Mouse (Mus musculus) intestine, embryonic 14.5 days (tissue): Measurements from ENCODE around the gene Cpsf7. TPM values are rescaled to one million over a fixed set of nuclear protein-coding genes. Genes with fewer than 3 reads are reported as not detected.

ENCODE experiments used
- ATAC-seq: fragments of 200-750 bp; cut with Nextera tagmentation; replicated peaks from 2 replicates; pipeline ENCODE4 v1.8.0; 2017; ENCODE audit warnings: low read depth, moderate number of reproducible peaks, moderate TSS enrichment, moderate library complexity; ENCODE audit not compliant: low FRiP score, low TSS enrichment
- DNase-seq: peaks from one replicate; pipeline ENCODE4 v3.0.0-alpha.2; 2018; ENCODE audit warnings: low spot score
- H3K27ac ChIP-seq: fragments of 300-500 bp; sonication (generic); 2 replicates; pipeline ENCODE4 v1.5.1; 2014; ENCODE audit warnings: low read depth, mild to moderate bottlenecking, control low read depth
- H3K27me3 ChIP-seq: fragments of 300-500 bp; sonication (generic); replicated peaks from 2 replicates; pipeline ENCODE4 v1.6.1; 2014; ENCODE audit warnings: low read length, control low read depth; ENCODE audit not compliant: control insufficient read depth, insufficient read depth
- H3K36me3 ChIP-seq: fragments of 300-500 bp; sonication (generic); 2 replicates; pipeline ENCODE4 v1.6.1; 2014; ENCODE audit warnings: low read length, control low read depth; ENCODE audit not compliant: control insufficient read depth, insufficient read depth
- H3K4me1 ChIP-seq: fragments of 300-500 bp; sonication (generic); replicated peaks from 2 replicates; pipeline ENCODE4 v1.6.1; 2014; ENCODE audit warnings: low read length, control low read depth, mixed read lengths; ENCODE audit not compliant: control insufficient read depth, insufficient read depth
- H3K4me2 ChIP-seq: fragments of 300-500 bp; sonication (generic); 2 replicates; pipeline ENCODE4 v1.6.1; 2014; ENCODE audit warnings: low read length
- H3K4me3 ChIP-seq: fragments of 300-500 bp; sonication (generic); 2 replicates; pipeline ENCODE4 v1.5.1; 2014; ENCODE audit warnings: low read depth, low read length, control low read depth, mixed read lengths
- H3K9ac ChIP-seq: fragments of 300-500 bp; sonication (generic); 2 replicates; pipeline ENCODE4 v1.6.1; 2014; ENCODE audit warnings: mild to moderate bottlenecking, low read length
- H3K9me3 ChIP-seq: fragments of 300-500 bp; sonication (generic); 2 replicates; pipeline ENCODE4 v1.6.1; 2016; ENCODE audit warnings: low read length, control low read depth; ENCODE audit not compliant: control insufficient read depth
- WGBS: fragments of 180-500 bp; shearing (Covaris S2); extraction: QIAGEN DNeasy Blood & Tissue Kit; methylation state at CpG from one replicate; pipeline ENCODE4 v1.1.7; 2014; 5-methylcytosine and 5-hydroxymethylcytosine counted together
- polyA plus RNA-seq: library from polyadenylated mRNA; unstranded; fragments of >200 nt; fragmentation: Nextera tagmentation; extraction: Ambion mirVana; gene quantifications from 2 replicates; pipeline ENCODE4 v1.2.1, GENCODE M21; 2014

Cpsf7 gene
- 51.0 and 55.1 TPM in 2 replicates for polyA plus RNA-seq

DNA sequence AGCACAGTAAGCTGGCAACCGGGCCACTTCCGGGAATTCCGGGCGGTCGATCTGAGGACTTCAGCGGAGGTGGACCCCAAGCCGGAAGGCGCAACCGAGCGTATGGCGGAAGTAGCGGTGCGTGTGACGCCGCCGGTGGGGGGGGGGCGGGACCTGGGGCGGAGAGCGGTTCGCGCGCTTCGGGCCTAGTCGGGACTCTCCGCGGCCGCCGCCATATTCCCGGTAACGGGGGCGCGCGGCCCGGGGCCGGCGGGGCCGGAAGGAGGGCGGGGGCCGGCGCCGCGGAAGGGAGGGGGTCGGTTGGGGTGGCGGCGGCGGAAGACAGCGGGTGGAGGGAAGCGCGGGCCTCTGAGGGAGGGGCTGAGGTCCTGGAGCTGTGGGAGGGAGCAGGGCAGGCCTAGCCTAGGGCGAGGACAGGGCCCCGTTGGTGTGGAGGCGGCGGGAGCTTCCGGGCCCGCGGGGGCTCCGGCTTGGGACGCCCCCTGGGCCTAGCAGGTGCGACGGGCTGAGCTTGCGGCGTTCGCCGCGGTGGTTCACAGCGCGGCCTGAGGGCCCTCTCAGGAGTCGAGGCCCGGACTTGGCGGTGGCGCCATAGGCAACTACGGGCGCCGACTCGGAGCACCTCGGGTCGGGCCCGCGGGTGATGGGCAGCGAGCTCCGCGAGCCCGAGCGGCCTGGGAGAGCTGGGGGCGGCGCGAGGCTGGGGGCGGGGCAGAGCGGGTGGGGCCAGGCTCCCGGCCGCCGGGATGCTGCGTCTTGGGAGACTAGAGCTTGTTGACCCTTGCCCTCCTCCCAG, at the start of gene Cpsf7:
Cpsf7 (plus strand) TSS at position 161 of the 796 bp plus-strand sequence.
- peak within 1 kb of the TSS; percentile 83 for H3K4me2 ChIP-seq
- H3K36me3 ChIP-seq, result peaks cover 30% of the 10 kb centered on the region
- peak within 1 kb of the TSS; percentile 96 for H3K4me3 ChIP-seq
- H3K9me3 ChIP-seq, result no peaks in the 10 kb centered on the region
- peak; percentile 95 for DNase-seq
- peak within 1 kb of the TSS; percentile 98 for H3K27ac ChIP-seq
- peaks cover 20% of the 10 kb centered on the region for H3K4me1 ChIP-seq
- WGBS, result 1% methylated on average over 69 of the region's 93 CpGs
- peak within 1 kb of the TSS; percentile 97 for H3K9ac ChIP-seq
- ATAC-seq, result peak; percentile 95
- H3K27me3 ChIP-seq, result no peaks in the 10 kb centered on the region

DNA sequence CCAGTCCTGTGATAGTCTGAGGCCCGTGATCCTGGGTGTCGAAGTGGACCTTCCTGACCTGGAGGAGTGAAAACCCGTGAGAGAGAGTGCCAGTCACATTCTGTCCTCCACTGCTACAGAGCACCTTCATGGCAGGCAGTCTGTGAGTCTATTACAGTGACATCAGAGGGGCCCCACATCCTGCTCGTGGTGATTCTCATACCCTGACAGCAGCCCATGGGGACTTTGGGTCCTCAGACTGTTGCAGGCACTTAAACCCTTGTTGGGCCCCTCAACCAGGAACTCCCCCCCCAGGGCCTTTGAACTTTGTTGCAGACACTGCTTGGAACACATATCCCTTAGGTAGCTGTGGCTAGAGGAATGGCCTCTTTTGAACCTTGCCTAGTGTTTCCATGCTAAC, 45.5 kb upstream of the Cpsf7 start:
- WGBS, result 54% methylated on average over 4 of the region's 4 CpGs
- H3K27ac ChIP-seq, result no peak overlapping the region
- ATAC-seq, result no peak
- no peak for DNase-seq
- no peaks in the 10 kb centered on the region for H3K27me3 ChIP-seq
- H3K4me3 ChIP-seq, result no peak overlapping the region
- H3K36me3 ChIP-seq, result no peaks in the 10 kb centered on the region
- no peaks in the 10 kb centered on the region for H3K9me3 ChIP-seq
- no peaks in the 10 kb centered on the region for H3K4me1 ChIP-seq
- no peak overlapping the region for H3K9ac ChIP-seq
- H3K4me2 ChIP-seq, result no peak overlapping the region

DNA sequence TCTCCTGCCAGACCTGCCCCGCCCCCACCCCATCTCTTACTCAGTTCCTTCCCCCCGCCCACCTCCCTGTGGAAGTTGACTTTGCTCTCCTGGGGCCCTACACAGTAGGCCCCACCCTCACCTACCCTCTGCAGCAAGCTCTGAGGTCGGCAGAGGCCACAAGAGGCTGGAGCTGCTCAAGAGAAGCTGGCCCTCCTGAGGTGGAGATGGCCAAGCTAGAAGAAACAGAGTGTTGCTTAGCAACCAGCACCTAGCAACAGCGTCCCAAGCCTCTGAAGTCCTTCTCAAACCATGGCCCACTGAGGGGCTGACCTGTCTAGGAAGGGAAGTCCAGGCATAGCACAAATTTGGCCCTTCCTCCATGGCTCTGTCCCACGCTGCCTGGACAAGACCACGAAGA, 42.4 kb upstream of the Cpsf7 start, which contains the start of gene Ppp1r32:
Ppp1r32 (minus strand) TSS at position 226 of the 400 bp plus-strand sequence.
- DNase-seq, result no peak
- H3K9ac ChIP-seq, result no peak within 1 kb of the TSS
- WGBS, result 28% methylated on average over 6 of the region's 6 CpGs

DNA sequence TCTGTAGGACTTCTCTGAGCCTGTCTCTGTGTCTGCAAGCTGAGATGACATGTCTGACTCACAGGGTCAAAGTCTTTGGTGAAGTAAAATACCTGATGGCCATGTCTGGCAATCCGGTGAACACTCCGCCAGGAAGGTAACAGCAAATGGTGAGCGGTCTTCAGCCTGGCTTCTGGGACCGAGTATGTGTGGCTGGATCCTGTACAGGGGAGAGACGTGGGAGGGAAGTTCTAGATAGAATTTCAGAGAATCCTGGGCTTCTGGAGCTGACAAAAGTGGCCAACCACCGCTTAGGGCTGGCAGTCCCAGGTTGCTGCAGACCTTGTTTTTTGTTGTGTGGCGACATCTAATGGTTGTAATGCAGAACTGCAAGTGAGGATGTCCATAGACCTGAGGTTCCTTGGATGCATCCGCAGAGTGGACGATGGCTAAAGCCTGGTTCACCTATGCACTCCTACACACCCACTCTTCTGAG, 38.8 kb upstream of the Cpsf7 start:
- WGBS, result 19% methylated on average over 9 of the region's 9 CpGs
- Histone ChIP-seq H3K9ac (no peak overlapping the region), H3K27me3 (peaks cover 6% of the 10 kb centered on the region), H3K36me3 (no peaks in the 10 kb centered on the region), H3K4me1 (no peaks in the 10 kb centered on the region), H3K9me3 (no peaks in the 10 kb centered on the region), H3K27ac (no peak overlapping the region), H3K4me2 (no peak overlapping the region), H3K4me3 (no peak overlapping the region)
- peak; percentile 83 for DNase-seq
- peak; percentile 61 for ATAC-seq

More for the DNA sequence above, 42.4 kb upstream of the Cpsf7 start, which contains the start of gene Ppp1r32:
- Histone ChIP-seq H3K9me3 (no peaks in the 10 kb centered on the region), H3K4me3 (no peak within 1 kb of the TSS), H3K27ac (no peak within 1 kb of the TSS), H3K27me3 (peaks cover 6% of the 10 kb centered on the region), H3K4me1 (no peaks in the 10 kb centered on the region), H3K4me2 (no peak within 1 kb of the TSS), H3K36me3 (no peaks in the 10 kb centered on the region)
- 0 out of 2 replicates have a peak, but pooled peaks have one; percentile 13 for ATAC-seq

DNA sequence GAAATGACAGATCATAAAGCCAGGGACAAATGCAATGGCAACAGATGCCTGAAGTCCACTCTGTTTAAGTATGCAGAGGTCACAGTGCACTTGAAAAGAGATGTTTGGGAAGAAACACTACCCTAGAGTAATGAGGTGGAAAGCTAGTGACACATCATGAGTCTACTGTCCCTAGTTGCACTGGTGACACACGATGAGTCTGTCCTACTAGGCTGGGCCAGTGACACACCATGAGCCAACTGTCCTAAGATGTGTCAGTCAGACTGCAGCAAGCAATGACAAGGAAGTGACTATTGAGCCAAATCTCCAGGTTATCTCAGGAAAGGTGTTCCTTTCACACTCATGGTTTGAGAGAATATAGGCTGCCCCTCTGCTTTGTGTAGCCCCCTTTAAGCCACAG, 29.4 kb upstream of the Cpsf7 start:
- H3K27ac ChIP-seq, result no peak overlapping the region
- no peak overlapping the region for H3K4me3 ChIP-seq
- DNase-seq (no peak), ATAC-seq (no peak)
- peaks cover 10% of the 10 kb centered on the region; the same call in 1 of the 2 replicates for H3K36me3 ChIP-seq
- no peaks in the 10 kb centered on the region for H3K27me3 ChIP-seq
- peaks cover 18% of the 10 kb centered on the region for H3K4me1 ChIP-seq
- no peaks in the 10 kb centered on the region for H3K9me3 ChIP-seq
- H3K4me2 ChIP-seq, result no peak overlapping the region
- H3K9ac ChIP-seq, result no peak overlapping the region
- WGBS, result 89% methylated on average over 1 of the region's 1 CpGs

DNA sequence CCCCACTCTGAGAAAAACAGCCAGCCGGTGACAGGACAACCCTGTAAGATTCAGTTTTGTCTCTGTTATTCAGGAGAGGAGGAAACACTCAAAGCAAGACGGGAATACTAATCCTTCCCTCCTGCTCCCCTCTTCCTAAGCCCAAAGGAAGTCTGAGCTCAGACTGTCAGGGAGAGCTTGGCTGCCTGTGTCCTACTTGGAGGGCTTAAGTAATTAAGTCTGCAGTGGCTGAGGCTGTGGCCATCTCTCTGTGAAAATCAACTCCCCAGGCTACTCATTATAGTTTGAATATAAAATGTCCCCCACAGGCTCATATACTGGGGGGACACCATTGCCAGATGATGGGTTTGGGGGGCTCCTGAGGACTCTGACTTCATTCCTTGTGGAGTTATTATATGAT, 28.1 kb upstream of the Cpsf7 start:
- H3K4me3 ChIP-seq, result no peak overlapping the region
- no peak overlapping the region for H3K4me2 ChIP-seq
- H3K9me3 ChIP-seq, result no peaks in the 10 kb centered on the region
- ATAC-seq, result no peak
- no peak overlapping the region for H3K27ac ChIP-seq
- WGBS, result 67% methylated on average over 2 of the region's 2 CpGs
- no peak overlapping the region for H3K9ac ChIP-seq
- no peak for DNase-seq
- no peaks in the 10 kb centered on the region for H3K27me3 ChIP-seq
- peaks cover 21% of the 10 kb centered on the region for H3K4me1 ChIP-seq
- H3K36me3 ChIP-seq, result peaks cover 23% of the 10 kb centered on the region

DNA sequence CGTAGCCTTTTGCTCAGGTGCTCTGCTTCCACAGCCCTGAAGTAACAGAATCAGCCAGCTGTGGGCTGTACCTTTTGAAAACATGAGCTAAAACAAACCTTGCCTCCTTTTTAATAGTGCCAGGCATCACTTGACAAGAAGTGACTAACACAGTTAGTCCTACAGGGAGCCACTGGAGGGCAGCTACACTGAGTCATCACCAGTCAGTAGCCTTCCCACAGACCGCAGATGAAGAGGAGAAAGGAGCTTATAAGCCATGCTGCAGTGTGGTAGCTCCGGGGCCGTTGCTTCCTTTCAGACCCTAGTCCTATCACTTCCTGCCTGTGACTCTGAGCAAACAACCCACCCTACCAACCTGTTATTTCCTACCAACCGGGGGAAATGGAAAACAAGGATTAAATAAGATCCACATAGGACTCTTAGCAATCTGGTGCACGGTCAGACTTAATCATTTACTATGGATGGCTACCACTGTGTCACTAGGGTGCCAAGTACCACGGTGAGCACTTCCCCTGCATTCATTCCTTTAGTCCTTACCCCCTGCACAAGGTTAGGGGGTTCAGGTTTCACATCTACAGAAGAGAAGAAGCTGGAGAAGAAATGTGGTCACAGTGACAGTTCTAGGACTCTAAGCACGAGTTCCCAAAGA, 27.4 kb upstream of the Cpsf7 start:
- peaks cover 28% of the 10 kb centered on the region for H3K36me3 ChIP-seq
- no peak for DNase-seq
- H3K27ac ChIP-seq, result no peak overlapping the region
- H3K4me1 ChIP-seq, result peaks cover 15% of the 10 kb centered on the region; the same call in 1 of the 2 replicates
- no peak overlapping the region for H3K4me3 ChIP-seq
- H3K27me3 ChIP-seq, result no peaks in the 10 kb centered on the region
- ATAC-seq, result no peak
- no peak overlapping the region for H3K9ac ChIP-seq
- H3K4me2 ChIP-seq, result no peak overlapping the region
- no peaks in the 10 kb centered on the region for H3K9me3 ChIP-seq
- 60% methylated on average over 8 of the region's 8 CpGs for WGBS

DNA sequence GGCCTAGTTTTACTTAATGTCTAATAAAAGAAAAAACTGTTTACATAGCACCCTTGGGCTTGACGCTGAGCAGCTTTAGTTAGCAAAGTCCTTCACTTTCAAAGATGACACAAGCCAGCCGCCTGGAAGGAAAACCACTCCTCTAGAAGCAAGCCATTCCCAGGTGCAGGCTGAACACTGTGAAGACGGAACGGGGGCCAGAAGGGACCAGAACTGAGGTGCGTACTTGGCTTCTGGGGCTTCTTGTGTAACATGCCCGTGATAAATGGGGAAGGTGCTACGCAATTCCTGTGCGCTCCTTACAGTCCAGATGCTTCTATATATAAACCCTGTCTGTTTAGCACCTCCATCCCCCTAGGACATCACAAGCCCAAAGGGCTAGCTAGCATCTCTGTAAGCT, 24.5 kb upstream of the Cpsf7 start:
- no peaks in the 10 kb centered on the region for H3K9me3 ChIP-seq
- 44% methylated on average over 8 of the region's 8 CpGs for WGBS
- no peak overlapping the region for H3K4me2 ChIP-seq
- DNase-seq, result no peak
- no peak overlapping the region for H3K9ac ChIP-seq
- peaks cover 49% of the 10 kb centered on the region for H3K36me3 ChIP-seq
- ATAC-seq, result peak; percentile 33; the same call in 1 of the 2 replicates
- H3K4me1 ChIP-seq, result peaks cover 7% of the 10 kb centered on the region; the same call in 1 of the 2 replicates
- no peak overlapping the region for H3K4me3 ChIP-seq
- no peaks in the 10 kb centered on the region for H3K27me3 ChIP-seq
- H3K27ac ChIP-seq, result no peak overlapping the region
